Mouse (Mus musculus) urinary bladder, postnatal 25 days (tissue): Measurements from ENCODE around the gene Myoc.
"Not testable (repeated sequence)": the region's sequence is repeated elsewhere in the genome, so short reads cannot be mapped to it uniquely, and the experiment has no call there.

Source experiments
- DNase-seq: peaks from one replicate; pipeline ENCODE4 v3.0.0; 2022; ENCODE audit warnings: low spot score

The Myoc gene

DNA sequence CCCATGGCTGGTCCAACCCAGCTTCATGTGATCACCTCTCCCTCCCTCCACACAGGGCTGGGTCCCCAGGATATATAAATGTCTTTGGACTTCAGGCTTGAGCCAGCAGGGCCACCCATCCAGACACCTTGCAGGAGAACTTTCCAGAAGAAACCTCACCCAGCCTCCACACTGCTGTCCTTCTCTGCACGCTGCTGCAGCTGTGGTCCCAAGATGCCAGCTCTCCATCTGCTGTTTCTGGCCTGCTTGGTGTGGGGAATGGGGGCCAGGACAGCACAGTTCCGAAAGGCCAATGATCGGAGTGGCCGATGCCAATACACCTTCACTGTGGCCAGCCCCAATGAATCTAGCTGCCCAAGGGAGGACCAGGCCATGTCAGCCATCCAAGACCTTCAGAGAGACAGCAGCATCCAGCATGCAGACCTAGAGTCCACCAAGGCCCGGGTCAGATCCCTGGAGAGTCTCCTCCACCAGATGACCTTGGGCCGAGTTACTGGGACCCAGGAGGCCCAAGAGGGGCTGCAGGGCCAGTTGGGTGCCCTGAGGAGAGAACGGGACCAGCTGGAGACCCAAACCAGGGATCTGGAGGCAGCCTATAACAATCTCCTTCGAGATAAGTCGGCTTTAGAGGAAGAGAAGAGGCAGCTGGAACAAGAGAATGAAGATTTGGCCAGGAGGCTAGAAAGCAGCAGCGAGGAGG lies at the start of gene Myoc:
Gene Myoc (plus strand): TSS at position 105 of the 700 bp plus-strand sequence.
- DNase-seq = no peak

DNA sequence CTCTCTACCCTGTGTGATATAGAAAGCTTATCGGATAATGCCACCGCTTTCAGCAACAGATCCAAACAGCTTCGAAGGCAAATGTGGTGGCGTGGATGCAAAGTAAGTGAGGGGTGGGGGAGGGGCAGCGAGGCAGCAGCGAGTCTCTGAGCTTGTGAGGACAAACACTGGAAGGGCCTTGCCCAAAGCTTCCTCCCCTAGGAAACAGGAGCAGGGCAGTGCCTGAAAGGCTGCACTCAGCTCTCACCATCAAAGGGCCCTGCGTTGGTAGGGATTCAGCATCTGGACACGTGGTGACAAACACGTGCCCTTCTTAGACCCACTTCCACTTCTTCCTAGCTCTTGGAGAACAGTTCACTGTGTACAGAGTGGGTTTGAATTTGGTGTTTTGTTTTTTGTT lies 49.5 kb upstream of the Myoc start:
- DNase-seq = no peak

DNA sequence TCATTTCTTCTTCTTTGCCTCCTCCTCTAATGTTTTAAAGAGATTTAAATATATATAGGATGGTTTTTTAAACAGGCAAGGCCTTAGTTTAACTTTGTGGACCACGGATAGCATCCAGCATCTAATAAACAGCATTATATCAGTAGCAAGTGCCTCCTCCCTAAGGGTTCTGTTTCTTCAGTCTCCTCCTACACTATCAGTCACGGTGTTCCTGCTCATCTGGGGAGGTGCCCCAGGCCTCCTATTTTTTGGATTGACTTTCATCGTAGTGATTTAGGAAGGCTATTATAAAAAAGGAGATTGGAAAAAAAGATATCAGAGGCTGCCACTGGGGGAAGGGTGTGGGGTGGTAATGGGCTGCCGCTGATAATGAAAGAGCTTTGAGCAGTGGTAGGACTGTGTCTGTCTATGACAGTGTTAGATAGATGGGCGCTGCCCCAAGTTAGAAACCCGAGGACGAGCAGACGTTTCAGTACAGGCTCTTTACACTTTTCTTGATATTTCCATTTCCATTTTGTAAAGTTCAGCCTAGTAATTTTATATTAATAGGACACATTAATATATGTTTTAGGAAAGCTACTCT lies 48.4 kb upstream of the Myoc start:
- no peak for DNase-seq

DNA sequence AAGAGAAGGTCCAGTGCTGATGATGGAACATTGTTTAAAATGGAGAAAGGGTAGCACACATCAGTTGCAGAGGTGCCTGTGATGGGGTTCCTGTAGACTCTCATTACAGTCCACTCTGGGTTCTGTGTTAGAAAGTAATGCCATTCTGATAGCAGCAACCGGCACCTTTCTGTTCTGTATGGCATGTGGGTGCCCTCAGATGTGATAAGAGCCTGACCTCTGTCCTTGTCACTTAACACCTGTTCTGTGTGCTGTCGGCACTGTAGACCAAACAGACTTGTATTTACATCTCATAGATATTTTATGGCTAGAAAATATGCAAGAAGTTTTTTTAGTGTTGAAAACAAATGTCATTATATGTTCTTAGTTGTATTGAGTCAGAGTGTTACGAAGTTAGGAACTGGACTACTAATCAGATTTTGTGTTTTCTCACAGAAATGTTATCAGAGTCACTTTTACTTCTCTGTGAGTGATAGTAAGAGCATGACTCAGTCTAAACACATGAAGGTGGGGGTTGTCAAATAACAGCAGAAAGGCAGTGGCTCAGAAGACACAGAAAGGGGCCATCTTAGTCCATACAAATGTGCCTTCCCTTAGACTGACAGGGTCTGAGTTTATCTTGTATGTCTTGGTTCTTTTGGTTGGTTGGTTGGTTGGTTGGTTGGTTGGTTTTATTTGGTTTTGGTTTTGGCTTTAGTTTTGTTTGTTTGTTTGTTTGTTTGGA lies 41.4 kb upstream of the Myoc start:
- DNase-seq = no peak

DNA sequence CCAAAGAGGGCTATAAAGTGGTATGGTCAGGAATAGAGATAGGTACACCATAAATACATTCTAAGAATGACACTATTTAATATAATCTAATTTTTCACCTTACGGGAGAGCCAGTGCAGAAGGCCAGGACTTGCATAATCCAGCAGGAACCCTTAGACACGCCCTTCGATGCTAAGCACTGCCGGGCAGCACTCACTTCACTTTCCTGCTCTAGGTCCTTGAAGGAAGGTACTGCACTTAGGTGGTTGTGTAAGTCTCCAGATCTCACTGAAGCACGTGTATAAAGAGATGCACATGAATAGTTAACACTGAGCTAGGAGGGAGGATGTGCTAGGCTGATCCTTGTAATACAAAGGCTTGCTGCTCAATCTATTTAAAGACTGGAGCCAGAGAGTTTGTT lies 39.3 kb upstream of the Myoc start:
- DNase-seq = no peak

DNA sequence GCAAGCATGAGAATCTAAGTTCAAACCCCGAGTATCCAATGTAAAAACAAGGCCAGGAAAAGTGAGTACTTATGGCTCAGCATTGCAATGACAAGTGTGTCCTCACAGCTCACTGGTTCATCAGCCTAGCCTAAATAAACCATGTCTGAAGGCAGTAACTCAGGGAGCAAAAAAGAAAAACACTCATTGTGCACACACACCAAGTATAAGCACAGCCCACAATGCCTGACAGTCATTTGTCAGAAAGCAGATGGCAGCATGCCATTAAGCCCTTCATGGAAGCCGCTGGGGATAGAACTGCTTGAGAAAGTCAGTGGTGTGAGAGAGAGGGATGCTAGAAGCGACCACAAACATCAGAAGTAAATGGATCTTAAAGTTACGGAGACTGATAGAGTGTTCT lies 37.7 kb upstream of the Myoc start:
- no peak for DNase-seq

DNA sequence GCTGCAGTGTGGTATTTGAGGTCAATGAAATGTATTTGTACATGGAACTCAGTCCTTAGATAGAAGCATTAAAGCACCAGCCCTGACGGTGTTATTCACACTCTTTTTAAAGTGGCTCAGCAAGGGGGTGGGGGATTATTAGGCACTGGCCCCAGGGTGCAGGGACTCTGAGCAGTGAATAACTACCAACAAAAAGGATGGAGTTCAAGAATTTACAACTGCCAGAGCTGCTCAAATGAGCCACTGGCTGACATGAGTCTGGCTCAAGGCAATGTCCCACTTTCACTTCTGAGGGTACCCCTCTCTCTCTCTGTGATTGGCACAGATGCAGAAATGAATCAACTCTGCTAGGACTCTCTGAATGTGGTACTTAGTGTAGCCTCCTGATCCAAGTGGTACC lies 30.8 kb upstream of the Myoc start:
- DNase-seq = no peak

DNA sequence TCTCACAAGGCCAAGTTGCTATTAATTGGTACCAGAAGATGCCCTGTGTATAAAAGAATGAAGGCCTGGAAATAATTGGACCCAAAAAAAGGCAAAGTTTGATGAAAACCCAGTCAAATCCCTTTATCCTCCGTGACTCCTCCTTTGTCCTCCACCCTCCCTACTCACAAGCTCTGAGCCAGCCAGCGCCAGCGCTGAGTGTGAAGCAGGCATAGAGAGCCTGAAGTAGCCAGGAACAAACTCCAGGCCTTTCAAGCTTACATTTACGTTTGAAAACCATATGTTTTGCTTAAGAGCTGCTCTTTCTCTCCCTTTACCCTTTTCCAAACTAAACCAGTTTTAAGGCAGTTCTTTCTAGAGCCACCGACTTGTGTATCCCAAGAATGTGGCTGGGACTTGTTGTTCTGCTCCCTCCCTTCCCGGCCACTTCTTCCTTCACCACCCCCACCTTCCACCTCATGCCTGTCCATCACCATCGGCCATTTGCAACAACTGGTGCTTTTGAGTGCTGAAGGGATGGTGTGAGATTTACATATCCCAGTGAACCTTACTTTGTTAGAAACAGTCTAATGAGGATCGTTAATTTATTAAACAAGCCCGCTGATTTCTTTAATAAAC lies 29.2 kb upstream of the Myoc start:
- no peak for DNase-seq

DNA sequence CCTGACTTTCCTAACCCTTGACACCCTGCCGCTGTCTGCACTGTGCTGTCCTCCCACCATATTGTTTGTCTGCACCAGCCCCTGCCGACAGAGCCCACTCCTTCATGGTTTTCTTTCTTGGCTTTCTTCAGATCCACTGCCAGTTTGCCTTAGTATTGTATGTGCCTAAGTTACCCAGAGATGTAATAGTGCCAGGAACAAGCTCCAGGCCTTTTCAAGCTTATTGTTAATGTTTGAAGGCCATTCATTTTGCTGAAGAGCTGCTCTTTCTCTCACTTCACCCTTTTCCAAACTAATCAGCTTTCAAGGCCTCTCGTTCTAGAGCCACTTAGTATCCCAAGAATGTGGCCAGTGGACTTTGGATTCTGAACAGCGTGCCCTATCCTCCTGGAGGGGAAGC lies 27.8 kb upstream of the Myoc start:
- DNase-seq = no peak

DNA sequence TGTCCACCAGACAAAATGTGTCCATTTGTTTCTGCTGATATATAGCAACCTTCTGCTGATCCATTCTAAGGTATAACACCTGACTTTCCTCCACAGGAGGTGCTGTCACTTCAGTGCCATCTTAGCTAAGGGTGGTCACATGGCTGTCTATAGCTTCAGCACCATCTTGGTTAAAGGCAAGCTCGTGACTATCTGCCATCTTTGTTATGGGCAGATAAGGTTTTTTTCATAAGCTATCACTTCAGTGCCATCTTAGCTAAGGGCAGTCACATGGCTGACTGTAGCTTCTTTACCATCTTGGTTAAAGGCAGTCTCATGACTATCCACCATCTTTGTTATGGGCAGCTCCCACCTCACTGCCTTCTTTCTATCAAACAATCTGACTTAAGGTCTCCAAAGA lies 23.4 kb upstream of the Myoc start:
- DNase-seq = no peak

DNA sequence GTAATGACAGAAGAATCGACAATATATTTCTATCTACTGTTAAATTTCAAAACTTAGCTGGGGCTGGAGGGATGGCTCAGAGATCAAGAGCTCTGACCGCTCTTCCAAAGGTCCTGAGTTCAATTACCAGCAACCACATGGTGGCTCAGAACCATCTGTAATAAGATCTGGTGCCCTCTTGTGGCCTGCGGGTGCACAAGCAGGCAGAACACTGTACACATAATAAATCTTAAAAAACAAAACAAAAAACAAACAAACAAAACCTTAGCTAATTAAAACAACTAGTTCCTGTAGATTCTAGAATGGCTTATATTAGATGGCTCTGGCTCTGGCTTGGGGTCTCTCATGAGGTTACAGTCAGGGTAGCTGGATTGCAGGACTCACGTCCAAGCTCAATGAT lies 18.5 kb upstream of the Myoc start:
- no peak for DNase-seq

DNA sequence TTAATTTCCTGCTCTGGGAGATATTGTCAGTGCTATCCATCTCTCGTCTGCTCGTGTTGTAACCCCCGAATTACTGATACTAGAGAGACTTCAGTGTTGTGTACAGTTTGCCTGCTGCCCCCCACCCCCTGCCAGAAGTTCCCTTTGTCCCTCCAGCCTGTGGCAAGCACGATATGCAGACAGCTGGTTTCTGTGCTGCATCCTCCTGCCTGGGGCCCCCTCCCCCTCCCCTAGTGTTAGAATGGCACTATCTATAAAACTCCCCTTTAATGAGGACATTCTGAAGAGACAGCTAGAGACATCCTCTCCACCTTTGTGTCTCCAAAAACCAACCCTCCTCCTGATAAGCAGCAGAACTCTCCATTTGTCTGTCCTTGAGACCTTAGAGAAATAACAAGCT lies 15.1 kb upstream of the Myoc start:
- no peak for DNase-seq

DNA sequence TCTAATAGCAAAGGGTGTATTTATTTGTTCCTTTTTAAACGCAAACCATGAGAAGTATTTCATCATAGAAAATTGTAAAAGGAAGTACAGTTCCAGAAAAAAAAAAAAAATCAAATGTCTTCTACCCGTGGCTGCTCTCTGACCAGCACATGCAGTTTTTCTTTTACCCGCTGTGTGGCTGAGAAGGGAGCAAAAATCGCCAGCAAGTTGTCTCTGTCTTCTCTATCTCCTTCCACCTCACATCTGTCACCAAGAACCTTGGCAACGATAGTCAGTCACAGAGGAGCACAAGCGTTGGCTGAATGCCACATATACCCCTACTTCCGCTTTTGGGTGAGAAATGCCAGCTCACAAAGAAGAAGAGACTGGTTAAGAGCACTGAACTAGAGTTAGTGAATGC lies 13.7 kb upstream of the Myoc start:
- DNase-seq = no peak

DNA sequence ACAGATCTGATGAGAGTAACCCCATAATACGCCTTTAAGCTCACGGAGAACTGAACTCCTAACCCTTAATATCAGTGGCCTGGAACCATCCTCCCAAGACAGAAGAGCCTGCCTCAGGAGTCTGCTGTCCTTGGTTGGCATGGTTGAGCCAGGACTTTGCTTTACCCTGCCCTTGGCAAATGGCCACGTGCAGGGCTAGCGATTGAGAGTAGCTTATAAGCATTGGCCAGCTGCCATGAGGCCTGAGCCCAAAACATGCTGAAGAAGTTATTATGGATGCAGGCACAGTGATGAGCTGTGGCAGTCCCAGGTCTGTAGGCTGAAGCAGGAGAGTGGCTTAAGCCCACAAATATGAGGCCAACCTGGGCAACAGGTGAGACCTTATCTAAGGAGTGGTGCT lies 11.1 kb upstream of the Myoc start:
- DNase-seq = not testable (repeated sequence)

DNA sequence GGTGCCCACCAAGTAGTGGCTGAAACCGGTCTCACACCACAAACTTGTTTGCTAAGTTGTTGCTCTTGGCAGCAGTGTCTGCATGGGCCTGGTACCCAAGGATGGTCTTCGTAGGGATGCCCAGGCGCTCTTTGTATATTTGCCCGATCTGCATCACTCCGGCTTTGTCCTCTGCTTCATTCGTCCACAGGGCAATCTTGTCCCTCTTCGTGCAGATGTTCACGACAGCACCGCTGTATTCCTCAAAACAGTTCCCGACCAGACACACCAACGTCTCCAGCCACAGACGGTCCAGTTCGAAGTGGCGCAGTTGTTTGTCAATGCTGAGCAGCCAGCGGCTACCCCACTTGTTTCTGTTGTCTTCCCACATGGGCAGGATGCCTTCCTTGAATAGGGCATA lies 10.6 kb upstream of the Myoc start:
- DNase-seq = not testable (repeated sequence)

DNA sequence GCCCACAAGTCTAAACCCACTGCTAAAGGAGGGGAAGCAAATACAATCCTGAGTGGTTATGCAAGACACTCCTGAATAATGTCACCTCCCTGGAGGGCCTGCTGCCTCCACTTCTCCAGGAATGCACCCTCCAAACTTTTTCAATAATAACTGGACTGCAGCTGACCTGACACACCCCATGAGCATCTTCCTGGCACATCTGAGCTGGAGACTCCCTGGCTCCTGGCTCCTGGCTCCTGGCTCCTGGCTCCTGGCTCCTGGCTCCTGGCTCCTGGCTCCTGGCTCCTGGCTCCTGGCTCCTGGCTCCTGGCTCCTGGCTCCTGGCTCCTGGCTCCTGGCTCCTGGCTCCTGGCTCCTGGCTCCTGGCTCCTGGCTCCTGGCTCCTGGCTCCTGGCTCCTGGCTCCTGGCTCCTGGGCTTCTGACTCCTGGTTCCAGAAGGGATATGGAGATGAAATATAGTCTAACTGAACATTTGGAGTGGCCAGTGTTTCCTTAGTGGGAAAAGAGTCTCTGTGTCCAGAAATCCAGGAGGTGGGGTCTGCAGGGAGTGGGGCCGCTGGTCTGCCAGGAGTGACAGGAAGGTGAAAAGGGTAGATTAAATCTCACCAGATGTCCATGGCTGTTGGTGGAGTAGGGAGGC lies 3.5 kb upstream of the Myoc start:
- DNase-seq = not testable (repeated sequence)

DNA sequence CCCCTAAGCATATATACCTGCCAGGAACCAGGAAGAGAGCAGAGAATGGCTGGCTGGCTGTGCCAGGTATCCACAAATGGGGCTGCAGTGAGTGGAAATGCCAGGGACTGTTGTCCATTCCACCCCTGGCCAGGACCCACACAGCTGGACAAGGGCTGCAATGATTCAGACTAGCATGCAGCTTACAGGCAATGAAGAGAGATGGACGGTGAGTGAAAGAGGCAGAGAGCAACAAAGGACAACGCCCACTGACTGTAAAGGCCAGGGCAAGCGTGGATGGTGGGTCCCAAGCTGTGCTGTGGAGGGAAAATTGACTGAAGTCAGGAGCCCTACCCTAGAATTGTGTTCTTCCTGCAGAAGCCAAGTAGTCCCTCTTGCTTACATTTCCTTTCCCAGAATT lies 2.4 kb upstream of the Myoc start:
- DNase-seq = no peak

DNA sequence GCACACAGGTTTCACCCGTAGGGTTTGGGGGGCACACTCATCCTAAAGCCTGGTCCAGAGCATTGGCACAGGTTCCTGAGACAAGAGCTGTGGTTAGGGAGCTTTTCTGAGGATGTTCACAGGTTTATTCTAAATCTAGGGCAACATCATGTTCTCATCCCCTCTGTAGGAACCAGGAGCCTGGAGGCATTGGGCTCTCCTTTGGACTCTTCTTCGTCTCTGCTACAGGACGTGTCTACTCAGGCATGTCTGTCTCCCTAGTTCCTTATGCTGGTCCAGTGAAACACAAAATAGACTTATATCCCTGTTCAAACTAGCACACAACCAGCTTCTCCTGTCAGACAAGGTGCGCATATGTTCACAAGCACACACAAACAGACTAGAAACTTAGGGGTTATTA lies 420 bp upstream of the Myoc start:
- no peak for DNase-seq

DNA sequence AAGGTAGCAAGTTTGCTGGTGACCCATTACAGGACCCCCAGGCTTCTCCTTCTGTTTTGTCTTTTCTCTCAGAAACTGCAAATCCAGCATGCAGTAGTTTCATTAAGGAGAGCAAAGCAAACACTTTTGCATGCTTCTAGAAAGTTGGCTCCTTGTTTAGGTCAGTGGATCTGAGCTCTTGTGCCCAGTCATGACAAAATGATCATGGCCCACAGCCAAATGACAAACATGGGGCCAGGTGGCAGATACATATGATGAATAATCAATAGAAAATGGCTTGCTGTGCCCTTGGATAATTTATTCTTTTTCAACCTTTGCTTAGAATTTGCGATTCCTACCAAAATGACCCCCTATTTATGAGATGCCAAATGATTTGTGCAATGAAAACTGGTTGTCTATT lies 906 bp downstream of the Myoc start:
- no peak for DNase-seq

DNA sequence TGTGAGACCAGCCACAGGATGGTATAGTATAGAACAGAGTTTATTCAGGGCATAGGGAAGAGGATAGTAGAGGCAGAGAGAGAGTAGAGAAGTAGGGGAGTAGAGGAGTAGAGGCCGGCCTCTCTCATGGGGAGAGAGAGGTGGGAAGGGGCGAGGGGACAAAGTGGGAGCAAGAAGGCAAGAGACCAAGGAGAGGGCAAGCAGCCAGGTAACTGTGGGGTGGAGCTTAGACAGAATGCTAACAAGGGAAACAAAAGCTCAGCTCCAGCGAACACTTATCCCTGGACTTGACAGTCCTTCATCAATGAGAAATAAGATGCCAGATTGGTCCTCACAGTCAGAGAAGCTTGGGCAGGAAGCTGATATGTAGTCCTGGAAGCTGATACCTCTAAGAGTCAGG lies 3.6 kb downstream of the Myoc start:
- DNase-seq = no peak

DNA sequence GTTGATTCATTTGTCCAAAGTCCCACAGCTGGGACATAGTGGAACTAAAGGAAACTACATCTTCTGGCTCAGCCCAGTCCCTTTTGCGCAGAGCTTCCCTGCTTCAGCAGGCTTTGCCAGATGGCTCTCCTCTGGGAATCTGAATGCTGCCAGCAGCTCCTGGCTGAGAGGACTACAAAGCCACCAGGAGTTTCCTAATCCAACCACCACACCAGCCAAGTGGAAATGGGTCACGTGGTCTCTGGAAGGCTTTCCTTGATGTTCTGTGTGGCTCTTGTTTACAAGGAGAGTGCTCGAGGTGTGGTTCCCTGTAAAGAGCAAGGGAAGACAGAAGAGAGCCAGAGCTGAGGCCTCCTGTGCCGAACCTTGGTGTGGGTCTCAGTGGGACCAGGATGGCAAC lies 4.8 kb downstream of the Myoc start:
- peak; percentile 47 for DNase-seq

DNA sequence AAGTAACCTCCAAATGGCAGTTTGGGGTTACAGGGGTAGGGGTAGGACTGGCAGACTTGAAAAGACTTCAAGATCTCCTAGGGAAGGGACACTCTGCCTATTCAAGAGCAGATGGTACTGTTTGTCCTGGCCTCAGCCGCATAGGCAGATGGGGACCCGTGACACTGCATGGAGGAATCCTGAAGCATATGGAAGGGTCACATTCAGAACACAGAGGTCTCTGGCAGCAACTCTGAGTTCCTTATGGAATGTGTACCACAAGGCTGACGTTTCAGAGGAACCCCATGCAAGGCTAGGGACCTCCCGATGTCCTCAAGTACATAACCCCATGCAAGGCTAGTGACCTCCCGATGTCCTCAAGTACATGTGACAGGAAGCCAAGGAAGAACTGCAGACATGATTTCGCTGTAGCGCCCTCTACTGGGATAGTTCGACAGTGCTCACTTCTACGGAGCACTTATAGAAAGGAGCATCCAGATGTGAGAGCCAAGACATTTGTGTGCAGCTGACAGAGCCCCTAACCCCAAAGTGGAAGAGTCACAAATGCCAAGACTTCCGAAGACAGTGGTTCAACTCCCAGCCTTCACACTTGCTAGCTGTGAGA lies 7.2 kb downstream of the Myoc start:
- DNase-seq = no peak
